Mouse (Mus musculus): ENCODE results near the gene Aff1. TPM values are rescaled to one million over a fixed set of nuclear protein-coding genes. Genes with fewer than 3 reads are reported as not detected.

Aff1 gene
- polyA plus RNA-seq, 1 experiment from 2014 or later: 1.9 TPM

GRCm38 (mm10) chr5:103749465-103750285, 57.5 kb downstream of the Aff1 start:
- Histone ChIP-seq H3K4me2 (ENCODE audit: low read length) (no peak overlapping the region), H3K27me3 (replicated peaks; ENCODE audit: control insufficient read depth, insufficient read depth, low read length) (peaks cover 5% of the 10 kb centered on the region; the same call in 1 of the 2 replicates), H3K27ac (ENCODE audit: low read depth, low read length) (no peak overlapping the region), H3K4me1 (ENCODE audit: control insufficient read depth, insufficient read depth, low read depth, low read length) (peaks cover 7% of the 10 kb centered on the region), H3K36me3 (ENCODE audit: control insufficient read depth, insufficient read depth, low read length) (no peaks in the 10 kb centered on the region), H3K9ac (ENCODE audit: low read depth, low read length) (no peak overlapping the region), H3K4me3 (ENCODE audit: low read length) (no peak overlapping the region), H3K9me3 (ENCODE audit: control insufficient read depth, low read length) (no peaks in the 10 kb centered on the region)
- WGBS: 54% methylated on average over 7 of the region's 7 CpGs
- no peak for ATAC-seq

GRCm38 (mm10) chr5:103752665-103753510, 60.7 kb downstream of the Aff1 start:
- H3K27me3 ChIP-seq (replicated peaks; ENCODE audit: control insufficient read depth, insufficient read depth, low read length): peaks cover 9% of the 10 kb centered on the region; the same call in 1 of the 2 replicates
- peak overlapping the region; percentile 82 for H3K4me2 ChIP-seq (ENCODE audit: low read length)
- H3K27ac ChIP-seq (ENCODE audit: low read depth, low read length): peak overlapping the region; percentile 89
- H3K9me3 ChIP-seq (ENCODE audit: control insufficient read depth, low read length): no peaks in the 10 kb centered on the region
- H3K9ac ChIP-seq (ENCODE audit: low read depth, low read length): peak overlapping the region; percentile 81
- H3K4me3 ChIP-seq (ENCODE audit: low read length): peak overlapping the region; percentile 69
- H3K4me1 ChIP-seq (ENCODE audit: control insufficient read depth, insufficient read depth, low read depth, low read length): peaks cover 7% of the 10 kb centered on the region
- no peaks in the 10 kb centered on the region for H3K36me3 ChIP-seq (ENCODE audit: control insufficient read depth, insufficient read depth, low read length)
- 3% methylated on average over 23 of the region's 23 CpGs for WGBS
- ATAC-seq: 0 out of 2 replicates have a peak, but pooled peaks have one; percentile 3

GRCm38 (mm10) chr5:103753511-103754329, 61.5 kb downstream of the Aff1 start:
- Histone ChIP-seq H3K9me3 (ENCODE audit: control insufficient read depth, low read length) (no peaks in the 10 kb centered on the region), H3K27me3 (replicated peaks; ENCODE audit: control insufficient read depth, insufficient read depth, low read length) (peaks cover 9% of the 10 kb centered on the region; the same call in 1 of the 2 replicates), H3K9ac (ENCODE audit: low read depth, low read length) (peak overlapping the region; percentile 81), H3K27ac (ENCODE audit: low read depth, low read length) (peak overlapping the region; percentile 89), H3K4me2 (ENCODE audit: low read length) (peak overlapping the region; percentile 82), H3K4me3 (ENCODE audit: low read length) (peak overlapping the region; percentile 69), H3K36me3 (ENCODE audit: control insufficient read depth, insufficient read depth, low read length) (no peaks in the 10 kb centered on the region), H3K4me1 (ENCODE audit: control insufficient read depth, insufficient read depth, low read depth, low read length) (peaks cover 7% of the 10 kb centered on the region)
- under 1% methylated on average over 73 of the region's 86 CpGs for WGBS
- ATAC-seq: peak; percentile 96

- peak overlapping the region; percentile 69 for H3K4me3 ChIP-seq (ENCODE audit: low read length)
- no peaks in the 10 kb centered on the region for H3K36me3 ChIP-seq (ENCODE audit: control insufficient read depth, insufficient read depth, low read length)
- H3K27me3 ChIP-seq (replicated peaks; ENCODE audit: control insufficient read depth, insufficient read depth, low read length): peaks cover 9% of the 10 kb centered on the region; the same call in 1 of the 2 replicates
- peak overlapping the region; percentile 81 for H3K9ac ChIP-seq (ENCODE audit: low read depth, low read length)
- ATAC-seq: no peak
- H3K9me3 ChIP-seq (ENCODE audit: control insufficient read depth, low read length): no peaks in the 10 kb centered on the region
- 2% methylated on average over 40 of the region's 42 CpGs for WGBS
- H3K27ac ChIP-seq (ENCODE audit: low read depth, low read length): peak overlapping the region; percentile 89
- H3K4me2 ChIP-seq (ENCODE audit: low read length): peak overlapping the region; percentile 82
- H3K4me1 ChIP-seq (ENCODE audit: control insufficient read depth, insufficient read depth, low read depth, low read length): peaks cover 7% of the 10 kb centered on the region
Observed at GRCm38 (mm10) chr5:103754330-103755134, 62.4 kb downstream of the Aff1 start.

GRCm38 (mm10) chr5:103755135-103755487, 62.9 kb downstream of the Aff1 start:
- Histone ChIP-seq H3K9me3 (ENCODE audit: control insufficient read depth, low read length) (no peaks in the 10 kb centered on the region), H3K4me2 (ENCODE audit: low read length) (peak overlapping the region; percentile 82), H3K4me3 (ENCODE audit: low read length) (peak overlapping the region; percentile 69), H3K4me1 (ENCODE audit: control insufficient read depth, insufficient read depth, low read depth, low read length) (peaks cover 9% of the 10 kb centered on the region), H3K27me3 (replicated peaks; ENCODE audit: control insufficient read depth, insufficient read depth, low read length) (peaks cover 9% of the 10 kb centered on the region; the same call in 1 of the 2 replicates), H3K9ac (ENCODE audit: low read depth, low read length) (no peak overlapping the region), H3K27ac (ENCODE audit: low read depth, low read length) (no peak overlapping the region), H3K36me3 (ENCODE audit: control insufficient read depth, insufficient read depth, low read length) (no peaks in the 10 kb centered on the region)
- ATAC-seq: no peak
- WGBS: 54% methylated on average over 3 of the region's 3 CpGs

GRCm38 (mm10) chr5:103756231-103756714, 64.1 kb downstream of the Aff1 start:
- H3K4me3 ChIP-seq (ENCODE audit: low read length): no peak overlapping the region

GRCm38 (mm10) chr5:103758491-103758890, 66.3 kb downstream of the Aff1 start:
- Histone ChIP-seq H3K9me3 (ENCODE audit: control insufficient read depth, low read length) (no peaks in the 10 kb centered on the region), H3K4me1 (ENCODE audit: control insufficient read depth, insufficient read depth, low read depth, low read length) (peaks cover 11% of the 10 kb centered on the region), H3K27me3 (replicated peaks; ENCODE audit: control insufficient read depth, insufficient read depth, low read length) (0 out of 2 replicates have a peak, but pooled peaks cover 4% of the 10 kb centered on the region), H3K4me3 (ENCODE audit: low read length) (no peak overlapping the region), H3K36me3 (ENCODE audit: control insufficient read depth, insufficient read depth, low read length) (no peaks in the 10 kb centered on the region), H3K9ac (ENCODE audit: low read depth, low read length) (no peak overlapping the region), H3K4me2 (ENCODE audit: low read length) (no peak overlapping the region), H3K27ac (ENCODE audit: low read depth, low read length) (no peak overlapping the region)
- ATAC-seq: no peak
- 62% methylated on average over 4 of the region's 4 CpGs for WGBS

More at GRCm38 (mm10) chr5:103756231-103756714, 64.1 kb downstream of the Aff1 start:
- H3K4me1 ChIP-seq (ENCODE audit: control insufficient read depth, insufficient read depth, low read depth, low read length): peaks cover 16% of the 10 kb centered on the region
- H3K4me2 ChIP-seq (ENCODE audit: low read length): no peak overlapping the region; the same call in 1 of the 2 replicates
- 0 out of 2 replicates have a peak overlapping the region, but pooled peaks have one; percentile 5 for H3K27ac ChIP-seq (ENCODE audit: low read depth, low read length)
- no peak for ATAC-seq
- H3K36me3 ChIP-seq (ENCODE audit: control insufficient read depth, insufficient read depth, low read length): no peaks in the 10 kb centered on the region
- WGBS: 56% methylated on average over 6 of the region's 6 CpGs
- no peaks in the 10 kb centered on the region for H3K9me3 ChIP-seq (ENCODE audit: control insufficient read depth, low read length)
- H3K9ac ChIP-seq (ENCODE audit: low read depth, low read length): no peak overlapping the region
- H3K27me3 ChIP-seq (replicated peaks; ENCODE audit: control insufficient read depth, insufficient read depth, low read length): peaks cover 9% of the 10 kb centered on the region; the same call in 1 of the 2 replicates
